Mouse (Mus musculus): Measurements from ENCODE around the gene Prdx5.

Prdx5 gene

GRCm38 (mm10) chr19:6936299-6936698 is 26.4 kb upstream of the Prdx5 start:
- no peak for DNase-seq

DNA sequence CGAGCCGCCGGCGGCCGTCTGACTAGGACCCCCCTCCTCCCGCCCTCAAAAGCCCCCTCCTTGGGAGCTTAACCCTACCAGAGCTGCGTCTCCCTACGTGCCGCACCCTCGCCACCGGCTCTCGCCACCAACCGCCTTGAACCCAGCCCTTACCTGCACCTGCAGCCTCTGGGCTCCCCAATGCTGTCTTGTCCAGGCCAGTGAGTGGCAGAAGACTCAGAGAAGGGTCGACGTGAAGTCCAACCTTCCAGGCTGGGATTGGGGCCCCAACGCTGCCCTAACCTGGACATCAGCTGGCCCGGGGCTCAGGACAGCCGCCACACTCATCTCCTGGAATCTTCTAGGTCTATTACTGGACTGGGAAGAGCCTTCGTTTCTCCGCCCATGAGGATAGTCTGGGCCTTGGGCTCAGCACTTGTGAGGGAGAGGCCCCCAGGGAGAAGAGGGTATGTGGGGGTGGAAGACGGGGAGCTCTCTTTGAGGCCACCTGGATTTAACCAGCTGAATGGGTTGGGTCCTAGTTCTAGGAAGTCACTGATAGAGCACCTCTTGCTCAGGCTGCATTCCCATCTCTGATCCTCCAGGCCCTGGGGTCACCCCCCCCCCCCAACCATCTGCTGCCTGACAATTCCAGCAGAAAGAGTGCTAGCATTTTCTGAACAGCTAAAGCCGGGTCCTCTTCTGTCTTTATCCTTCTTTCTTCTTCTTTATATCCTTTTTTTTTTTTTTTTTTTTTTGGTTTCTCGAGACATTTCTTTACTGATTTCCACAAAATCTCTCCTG is 24.5 kb upstream of the Prdx5 start, which contains the start of gene Kcnk4:
Kcnk4 (minus strand) TSS at position 321 of the 783 bp plus-strand sequence.
- DNase-seq, result no peak

GRCm38 (mm10) chr19:6933436-6934194 is 23.7 kb upstream of the Prdx5 start:
- DNase-seq, result peak; percentile 35

GRCm38 (mm10) chr19:6933102-6933435 is 23.2 kb upstream of the Prdx5 start:
- DNase-seq, result no peak

DNA sequence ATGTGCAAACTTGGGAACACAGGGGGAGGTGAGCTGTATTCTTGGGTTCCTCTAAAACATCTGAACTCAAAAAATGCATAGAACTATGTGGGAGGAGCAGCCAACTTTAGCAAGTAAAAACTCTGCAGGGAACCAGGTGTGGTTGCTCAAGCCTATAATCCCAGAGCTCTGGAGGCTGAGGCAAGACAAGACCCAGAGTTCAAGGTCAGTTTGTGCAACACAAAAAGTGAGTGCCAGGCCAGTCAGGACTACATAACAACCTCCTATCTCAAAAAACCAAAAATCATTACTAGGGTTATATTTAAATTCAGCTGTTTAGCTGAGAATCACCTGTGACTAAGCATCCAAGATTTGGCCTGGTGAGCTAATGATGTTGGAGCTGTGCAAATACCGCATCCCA is 22.1 kb upstream of the Prdx5 start:
- DNase-seq, result no peak

- no peak for DNase-seq
Measured at GRCm38 (mm10) chr19:6931002-6931401, 21.1 kb upstream of the Prdx5 start.

DNA sequence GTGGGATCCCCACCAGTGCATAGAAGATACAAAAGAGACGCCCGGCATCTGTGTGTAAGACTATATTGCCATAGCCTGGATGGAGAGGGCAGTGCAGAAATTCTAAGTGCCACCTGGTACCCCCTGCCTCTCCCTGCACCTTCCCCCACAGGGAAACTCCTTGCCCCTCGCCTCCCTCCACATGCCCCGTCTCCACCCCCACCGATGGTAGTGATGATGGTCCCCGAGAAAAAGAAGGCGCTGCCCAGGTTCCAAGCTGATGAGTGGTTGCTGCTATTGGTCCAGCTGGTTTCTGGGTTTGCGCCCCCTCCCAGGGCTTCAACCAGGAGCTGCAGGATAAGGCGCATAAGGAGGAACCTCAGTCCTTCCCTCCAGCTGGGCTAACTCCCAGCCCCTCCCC is 18.2 kb upstream of the Prdx5 start:
- DNase-seq, result no peak

- peak; percentile 72 for DNase-seq
Measured at GRCm38 (mm10) chr19:6926559-6927255, 16.8 kb upstream of the Prdx5 start.

DNA sequence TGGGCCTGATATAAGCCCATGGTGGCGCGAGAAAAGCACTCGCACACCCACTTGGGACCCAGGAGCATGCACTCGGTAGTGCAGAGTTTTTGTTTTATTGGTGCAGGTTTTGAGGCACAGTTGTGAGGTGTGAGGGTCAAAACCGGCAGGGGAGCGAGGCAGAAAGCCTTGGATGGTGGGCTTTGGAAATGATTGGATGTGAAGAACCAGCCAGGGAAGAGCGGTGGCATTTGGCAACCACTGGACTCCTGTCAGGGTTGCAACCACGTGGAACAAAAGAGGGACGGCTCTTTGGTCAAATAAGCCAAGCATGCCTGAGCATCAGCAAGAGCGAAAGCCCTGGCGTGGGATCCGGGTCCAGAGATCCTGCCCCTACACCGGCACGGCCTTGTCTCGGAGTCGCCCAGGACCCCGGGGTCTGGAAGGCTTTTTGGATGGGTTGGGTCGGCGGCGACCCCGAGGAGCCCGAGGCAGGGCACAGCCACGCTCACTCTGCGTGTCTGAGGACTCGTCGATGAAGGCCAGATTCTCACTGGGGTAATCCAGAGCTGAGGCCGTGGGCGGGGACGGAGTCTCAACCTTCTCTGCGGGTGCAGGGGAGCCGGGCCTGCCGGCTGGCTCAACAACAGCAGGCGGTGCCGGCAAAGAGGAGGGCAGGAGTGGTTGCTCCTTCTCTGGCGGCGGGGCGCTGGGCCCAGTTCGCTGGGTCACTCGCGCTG is 15.9 kb upstream of the Prdx5 start:
- DNase-seq, result no peak

DNA sequence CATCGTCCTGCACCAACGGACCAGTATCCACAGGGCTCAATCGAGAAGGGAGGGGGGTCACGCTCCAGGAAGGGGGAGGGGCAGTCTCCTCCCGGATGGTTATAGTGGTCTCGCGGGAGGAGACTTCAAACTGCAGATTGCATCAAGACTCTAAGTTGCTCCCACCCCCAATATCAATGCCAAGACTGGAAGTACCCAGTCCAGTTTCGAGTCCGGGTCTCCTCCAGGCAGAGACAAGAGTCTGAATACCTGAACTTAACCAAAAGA is 15.3 kb upstream of the Prdx5 start, which contains the start of gene Catsperz:
Catsperz (minus strand) TSS at position 74 of the 267 bp plus-strand sequence.
- DNase-seq, result no peak

- peak; percentile 82 for DNase-seq
Measured at GRCm38 (mm10) chr19:6924461-6925306, 14.8 kb upstream of the Prdx5 start.

GRCm38 (mm10) chr19:6922901-6923735 is 13.2 kb upstream of the Prdx5 start:
- no peak for DNase-seq

DNA sequence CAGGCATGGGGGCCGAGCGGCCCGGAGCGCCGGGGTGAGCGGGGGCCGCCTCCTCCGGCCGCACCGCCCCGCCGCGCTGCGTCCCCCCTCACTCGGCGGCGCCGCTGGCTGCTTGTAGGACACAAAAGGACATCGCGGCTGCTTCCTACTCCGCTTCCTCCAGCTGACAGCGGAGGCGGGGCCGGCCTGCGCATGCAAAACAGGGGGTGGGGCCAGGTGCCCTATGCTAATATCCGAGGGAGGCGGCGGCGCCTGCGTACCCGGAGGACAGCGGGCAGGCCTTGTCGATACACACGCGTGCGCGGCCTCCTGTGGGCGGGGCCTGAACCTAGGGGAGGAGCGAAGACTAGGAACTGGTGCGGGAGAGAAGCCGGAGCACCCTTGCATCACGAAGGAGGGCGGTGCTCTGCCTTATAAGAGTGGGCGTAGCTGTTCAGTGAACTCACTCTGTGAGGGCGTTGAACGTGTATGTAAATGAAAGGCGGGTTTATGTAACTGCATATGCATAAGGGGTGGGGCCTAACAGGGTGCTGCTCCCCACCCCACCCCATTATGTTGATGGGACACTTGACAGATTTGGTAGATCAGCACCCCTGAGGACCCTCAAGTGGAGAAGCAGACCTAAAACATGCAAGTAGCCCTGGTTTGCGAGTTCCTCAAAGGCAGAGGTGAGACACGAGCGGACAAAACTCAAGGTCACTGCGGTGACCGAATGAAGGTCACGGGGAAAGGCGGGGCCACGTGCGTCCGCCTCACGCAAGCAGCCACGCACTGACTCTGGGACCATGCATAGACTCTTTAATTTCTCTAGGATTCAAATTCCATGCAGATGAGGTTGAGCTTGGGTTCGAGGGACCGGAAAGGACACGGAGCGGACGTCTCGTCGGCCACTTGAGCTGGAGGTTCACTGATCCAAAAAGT is 12.0 kb upstream of the Prdx5 start, which contains the start of gene Esrra:
Esrra (minus strand) TSS at position 167 of the 921 bp plus-strand sequence.
- DNase-seq, result peak; percentile 100

- peak; percentile 74 for DNase-seq
Measured at GRCm38 (mm10) chr19:6920741-6921636, 11.1 kb upstream of the Prdx5 start.

GRCm38 (mm10) chr19:6919876-6920740 is 10.2 kb upstream of the Prdx5 start:
- peak; percentile 91 for DNase-seq

- DNase-seq, result peak; percentile 46
Measured at GRCm38 (mm10) chr19:6919431-6919830, 9.5 kb upstream of the Prdx5 start.

- DNase-seq, result peak; percentile 41
Measured at GRCm38 (mm10) chr19:6918321-6918720, 8.4 kb upstream of the Prdx5 start.

- no peak for DNase-seq
Measured at GRCm38 (mm10) chr19:6916496-6916895, 6.6 kb upstream of the Prdx5 start.

Measured in kidney, adult 11 months (tissue).